Mouse (Mus musculus): Measurements from ENCODE around the gene Efcab11.
"Not testable (repeated sequence)": the region's sequence is repeated elsewhere in the genome, so short reads cannot be mapped to it uniquely, and the experiment has no call there.

Efcab11 gene

GRCm38 (mm10) chr12:99873443-99873842 lies 10.8 kb downstream of the Efcab11 start:
- no peak for DNase-seq

- no peak for DNase-seq
Observed at GRCm38 (mm10) chr12:99868821-99869220, 15.4 kb downstream of the Efcab11 start.

- DNase-seq: no peak
Observed at GRCm38 (mm10) chr12:99864613-99865012, 19.6 kb downstream of the Efcab11 start.

GRCm38 (mm10) chr12:99860981-99861380 lies 23.3 kb downstream of the Efcab11 start:
- no peak for DNase-seq

- DNase-seq: no peak
Observed at GRCm38 (mm10) chr12:99859391-99860100, 24.7 kb downstream of the Efcab11 start.

- no peak for DNase-seq
Observed at GRCm38 (mm10) chr12:99858664-99859063, 25.6 kb downstream of the Efcab11 start.

- DNase-seq: no peak
Observed at GRCm38 (mm10) chr12:99856011-99856410, 28.2 kb downstream of the Efcab11 start.

GRCm38 (mm10) chr12:99853323-99854258 lies 30.6 kb downstream of the Efcab11 start:
- DNase-seq: no peak

GRCm38 (mm10) chr12:99849996-99850395 lies 34.2 kb downstream of the Efcab11 start:
- DNase-seq: no peak

- DNase-seq: no peak
Observed at GRCm38 (mm10) chr12:99844951-99845350, 39.3 kb downstream of the Efcab11 start.

GRCm38 (mm10) chr12:99838703-99839102 lies 45.5 kb downstream of the Efcab11 start:
- DNase-seq: peak; percentile 19

- DNase-seq: no peak
Observed at GRCm38 (mm10) chr12:99838109-99838508, 46.1 kb downstream of the Efcab11 start.

GRCm38 (mm10) chr12:99837528-99837927 lies 46.7 kb downstream of the Efcab11 start:
- DNase-seq: no peak

- no peak for DNase-seq
Observed at GRCm38 (mm10) chr12:99836404-99837131, 47.7 kb downstream of the Efcab11 start.

- no peak for DNase-seq
Observed at GRCm38 (mm10) chr12:99833476-99833875, 50.8 kb downstream of the Efcab11 start.

- no peak for DNase-seq
Observed at GRCm38 (mm10) chr12:99822591-99822990, 61.6 kb downstream of the Efcab11 start.

- DNase-seq: peak; percentile 33
Observed at GRCm38 (mm10) chr12:99821309-99821934, 62.8 kb downstream of the Efcab11 start.

GRCm38 (mm10) chr12:99819186-99819974 lies 64.9 kb downstream of the Efcab11 start:
- DNase-seq: no peak

- not testable (repeated sequence) for DNase-seq
Observed at GRCm38 (mm10) chr12:99818006-99818405, 66.2 kb downstream of the Efcab11 start.

- DNase-seq: no peak
Observed at GRCm38 (mm10) chr12:99815244-99815643, 69.0 kb downstream of the Efcab11 start.

GRCm38 (mm10) chr12:99807891-99808290 lies 76.3 kb downstream of the Efcab11 start:
- no peak for DNase-seq

- DNase-seq: not testable (repeated sequence)
Observed at GRCm38 (mm10) chr12:99806741-99807140, 77.5 kb downstream of the Efcab11 start.
